Comparison of ENCODE assay signal across 37 mouse cellular contexts in genomic region chr10:118494109-118494508, GRCm38 (mm10). TPM values are rescaled to one million over a fixed set of nuclear protein-coding genes. Genes with fewer than 3 reads are reported as not detected.
"Had no signal": no experiment of that assay in that cellular context is flagged by ENCODE, and none has a peak within 500 bp of the region (broad histone marks: within the 10 kb centered on the region; RNA-seq: fewer than 3 reads in every experiment).

No protein-coding gene starts in this region.

- DNase-seq: cerebellum, adult 9-11 months; cerebellum, postnatal 10 days; cerebellum, postnatal 14 days; cerebellum, postnatal 25 days; cerebellum, postnatal 36 days; embryo, embryonic 11 days; forebrain, postnatal 0 days; gastrocnemius, adult 2 months; gastrocnemius, postnatal 10 days; gastrocnemius, postnatal 14 days; gastrocnemius, postnatal 25 days; gastrocnemius, postnatal 36 days; heart, adult 11 months; heart, adult 18-20 months; heart, adult 2 months had no signal

- H3K4me1 ChIP-seq: embryonic facial prominence, embryonic 12.5 days; embryonic facial prominence, embryonic 13.5 days; embryonic facial prominence, embryonic 15.5 days; forebrain, embryonic 10.5 days; forebrain, embryonic 12.5 days; forebrain, embryonic 13.5 days had no signal

- H3K4me2 ChIP-seq: embryonic facial prominence, embryonic 12.5 days; embryonic facial prominence, embryonic 13.5 days; embryonic facial prominence, embryonic 15.5 days; forebrain, embryonic 12.5 days; forebrain, embryonic 13.5 days; heart, embryonic 11.5 days had no signal

- H3K9ac ChIP-seq: embryonic facial prominence, embryonic 12.5 days; embryonic facial prominence, embryonic 13.5 days; embryonic facial prominence, embryonic 15.5 days; forebrain, embryonic 12.5 days; forebrain, embryonic 13.5 days; forebrain, postnatal 0 days had no signal

- H3K27me3 ChIP-seq: embryonic facial prominence, embryonic 12.5 days; embryonic facial prominence, embryonic 13.5 days; embryonic facial prominence, embryonic 15.5 days; forebrain, embryonic 12.5 days; forebrain, embryonic 13.5 days had no signal

- H3K9me3 ChIP-seq: embryonic facial prominence, embryonic 10.5 days; embryonic facial prominence, embryonic 12.5 days; embryonic facial prominence, embryonic 13.5 days; embryonic facial prominence, embryonic 15.5 days; forebrain, embryonic 10.5 days; forebrain, embryonic 12.5 days; forebrain, embryonic 13.5 days; heart, embryonic 10.5 days had no signal

- ATAC-seq: forebrain, embryonic 13.5 days; forebrain, embryonic 14.5 days; forebrain, embryonic 16.5 days; forebrain, postnatal 0 days had no signal

- H3K27ac ChIP-seq: embryonic facial prominence, embryonic 10.5 days; embryonic facial prominence, embryonic 12.5 days; embryonic facial prominence, embryonic 13.5 days; embryonic facial prominence, embryonic 15.5 days; forebrain, embryonic 10.5 days; forebrain, embryonic 12.5 days; forebrain, embryonic 13.5 days; gastrocnemius, adult 2 months; heart, adult 2 months; heart, embryonic 10.5 days had no signal

- H3K36me3 ChIP-seq: embryonic facial prominence, embryonic 10.5 days; embryonic facial prominence, embryonic 12.5 days; embryonic facial prominence, embryonic 13.5 days; embryonic facial prominence, embryonic 15.5 days; forebrain, embryonic 10.5 days; forebrain, embryonic 12.5 days; heart, embryonic 10.5 days had no signal

- H3K4me3 ChIP-seq: embryonic facial prominence, embryonic 10.5 days; embryonic facial prominence, embryonic 12.5 days; embryonic facial prominence, embryonic 13.5 days; embryonic facial prominence, embryonic 15.5 days; erythroblast, embryonic 14.5 days; forebrain, embryonic 10.5 days; forebrain, embryonic 12.5 days; forebrain, embryonic 13.5 days; gastrocnemius, adult 2 months; heart, adult 2 months; heart, embryonic 10.5 days had no signal

RNA-seq across cellular contexts. Expression of gene Ifng, which starts 53.3 kb away (rescaled TPM):
- total RNA-seq: forebrain, postnatal 0 days; gastrocnemius, adult 18-20 months; gastrocnemius, adult 2 months; gastrocnemius, adult 8-10 months; gastrocnemius, postnatal 10 days; gastrocnemius, postnatal 14 days; gastrocnemius, postnatal 25 days; gastrocnemius, postnatal 36 days; gastrocnemius, postnatal 4 days; granulocyte monocyte progenitor cell, adult 5-6 weeks; heart, adult 18-20 months; heart, adult 2 months; heart, adult 8-10 months had no signal
- polyA plus RNA-seq: cortical plate, adult 2 months; embryonic facial prominence, embryonic 10.5 days; embryonic facial prominence, embryonic 11.5 days; embryonic facial prominence, embryonic 12.5 days; embryonic facial prominence, embryonic 13.5 days; embryonic facial prominence, embryonic 14.5 days; embryonic facial prominence, embryonic 15.5 days; erythroblast, embryonic 14.5 days; forebrain, embryonic 10.5 days; forebrain, embryonic 11.5 days; forebrain, embryonic 12.5 days; forebrain, embryonic 13.5 days; forebrain, embryonic 14.5 days; forebrain, embryonic 16.5 days; forebrain, postnatal 0 days; gonadal fat pad, adult 2 months; heart, adult 2 months; heart, embryonic 10.5 days; heart, embryonic 11.5 days had no signal
